Mouse (Mus musculus) heart, postnatal 25 days (tissue): ENCODE results near the gene Mrps15. TPM values are rescaled to one million over a fixed set of nuclear protein-coding genes. Genes with fewer than 3 reads are reported as not detected.

Experiments
- DNase-seq: peaks from one replicate; pipeline ENCODE4 v3.0.0; 2022; ENCODE audit warnings: low spot score
- intact Hi-C: fragments of 180-260 bp; cut with DNase I; formaldehyde crosslinking; loops from one replicate; pipeline ENCODE4 v1.15.1; 2025
- total RNA-seq, 2 experiments: library from RNA; stranded (reverse); gene quantifications; 2 replicates each; pipeline ENCODE4 v1.2.3; 2021

Mrps15 gene
- 10 to 100 TPM; 81.2 to 83.1 TPM for total RNA-seq

- peak; percentile 74 for DNase-seq
- intact Hi-C loops: no loop called here
These were observed at the start of gene Mrps15 for GRCm38 (mm10) chr4:126046851-126047585. Gene Mrps15, plus strand, starts transcription at chr4:126046925.

DNA sequence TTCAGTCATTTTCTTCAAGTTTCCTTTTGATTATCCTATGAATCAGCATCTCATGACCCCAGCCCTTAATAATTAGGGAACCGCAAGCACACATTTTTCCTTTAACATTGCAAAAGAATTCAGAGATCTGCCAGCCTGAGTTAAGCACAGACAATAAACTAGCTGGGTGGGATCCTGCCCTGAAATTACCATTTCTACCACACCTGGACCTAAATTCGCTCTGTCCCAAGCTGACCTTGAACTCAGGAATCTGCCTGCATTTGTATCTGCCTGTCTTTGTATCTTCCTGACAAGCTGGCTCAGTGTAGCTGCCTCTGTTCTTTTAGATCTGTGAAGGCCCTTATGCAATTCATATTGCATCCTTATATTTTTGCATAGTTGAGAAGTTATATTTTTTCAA is 48.9 kb upstream of the Mrps15 start:
- intact Hi-C loops: no loop called here
- no peak for DNase-seq

- intact Hi-C loops: no loop called here
- no peak for DNase-seq
These were observed 45.2 kb upstream of the Mrps15 start for GRCm38 (mm10) chr4:126001311-126002199.

DNA sequence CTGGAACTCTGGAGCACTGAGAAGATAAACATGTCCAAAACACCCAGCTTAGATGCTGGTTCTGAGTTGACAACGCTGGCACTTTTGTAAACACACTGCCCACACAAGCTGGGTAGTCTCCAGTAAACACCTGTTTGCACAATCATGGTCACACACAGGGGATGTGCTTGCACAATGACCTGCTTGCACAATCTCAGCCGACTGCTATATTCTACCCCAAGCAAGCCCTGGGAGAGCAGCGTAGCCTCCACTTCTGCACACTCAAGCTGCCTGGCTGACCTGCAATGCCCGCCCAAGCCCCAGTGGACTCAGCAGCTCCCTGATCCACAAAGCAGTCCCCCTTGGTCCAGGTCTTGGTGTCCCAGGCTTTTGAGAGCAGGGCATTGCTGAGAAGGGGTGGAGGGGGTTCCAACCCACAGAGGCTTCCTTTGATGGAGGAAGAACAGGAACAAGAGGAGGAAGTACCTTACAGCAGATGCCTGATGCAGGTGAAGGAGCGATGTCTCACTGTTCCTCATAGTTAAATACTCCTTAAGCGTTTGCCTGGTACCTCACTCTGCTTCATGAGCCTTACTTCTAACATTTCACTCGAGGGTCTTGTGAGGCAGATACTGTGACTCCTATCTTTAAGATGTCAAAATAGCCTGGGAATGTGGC is 28.9 kb upstream of the Mrps15 start:
- no peak for DNase-seq
- intact Hi-C loops: no loop called here

GRCm38 (mm10) chr4:126018966-126019538 is 27.7 kb upstream of the Mrps15 start:
- no peak for DNase-seq
- intact Hi-C loops: no loop called here

GRCm38 (mm10) chr4:126024303-126024900 is 22.3 kb upstream of the Mrps15 start, which contains the start of gene Csf3r:
Gene Csf3r, plus strand, starts transcription at chr4:126024550.
- no peak for DNase-seq
- intact Hi-C loops: no loop called here

- intact Hi-C loops: no loop called here
- DNase-seq: no peak
These were observed 20.9 kb upstream of the Mrps15 start for GRCm38 (mm10) chr4:126025801-126026200.

DNA sequence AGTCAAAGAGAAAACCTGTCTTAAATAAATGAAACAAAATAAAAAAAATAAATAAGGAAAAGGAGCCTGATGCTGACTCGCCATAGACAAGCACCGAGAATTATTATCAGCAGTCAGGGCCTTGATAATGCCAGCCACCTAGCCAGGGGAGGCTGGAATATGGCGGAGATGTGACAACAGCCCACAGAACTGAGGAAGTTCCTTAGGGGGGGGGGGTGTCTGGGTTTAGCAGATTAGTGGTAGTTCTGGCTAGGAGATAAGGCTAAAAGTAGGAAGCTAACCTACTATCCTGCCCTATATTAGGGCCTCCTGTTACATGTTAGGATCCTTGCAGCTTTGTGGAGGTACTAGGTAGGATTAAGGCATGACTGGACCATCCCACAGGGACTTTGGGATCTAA is 18.7 kb upstream of the Mrps15 start:
- intact Hi-C loops: no loop called here
- DNase-seq: no peak

DNA sequence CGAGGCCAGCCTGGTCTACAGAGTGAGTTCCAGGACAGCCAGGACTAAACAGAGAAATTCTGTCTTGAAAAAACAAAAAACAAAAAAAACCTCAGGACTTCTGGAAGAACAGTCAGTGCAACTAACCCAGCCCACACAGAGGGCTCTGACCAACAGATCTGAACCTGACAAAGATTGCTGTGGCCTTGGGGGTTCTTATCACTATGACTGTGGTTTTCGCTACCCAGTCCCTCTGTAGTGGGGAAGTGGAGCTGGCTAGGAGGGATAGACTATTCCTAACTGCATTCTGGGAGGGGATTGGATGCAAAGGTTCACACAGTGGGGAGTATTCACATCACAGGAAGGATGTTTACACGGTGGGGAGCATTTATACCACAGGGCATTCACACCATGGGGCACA is 17.7 kb upstream of the Mrps15 start:
- DNase-seq: no peak
- intact Hi-C loops: no loop called here

- intact Hi-C loops: no loop called here
- DNase-seq: no peak
These were observed 16.0 kb upstream of the Mrps15 start for GRCm38 (mm10) chr4:126030705-126031104.

- no peak for DNase-seq
- intact Hi-C loops: no loop called here
These were observed 11.3 kb upstream of the Mrps15 start for GRCm38 (mm10) chr4:126035413-126035812.

- intact Hi-C loops: no loop called here
- DNase-seq: no peak
These were observed 4.9 kb downstream of the Mrps15 start for GRCm38 (mm10) chr4:126051617-126052016.

DNA sequence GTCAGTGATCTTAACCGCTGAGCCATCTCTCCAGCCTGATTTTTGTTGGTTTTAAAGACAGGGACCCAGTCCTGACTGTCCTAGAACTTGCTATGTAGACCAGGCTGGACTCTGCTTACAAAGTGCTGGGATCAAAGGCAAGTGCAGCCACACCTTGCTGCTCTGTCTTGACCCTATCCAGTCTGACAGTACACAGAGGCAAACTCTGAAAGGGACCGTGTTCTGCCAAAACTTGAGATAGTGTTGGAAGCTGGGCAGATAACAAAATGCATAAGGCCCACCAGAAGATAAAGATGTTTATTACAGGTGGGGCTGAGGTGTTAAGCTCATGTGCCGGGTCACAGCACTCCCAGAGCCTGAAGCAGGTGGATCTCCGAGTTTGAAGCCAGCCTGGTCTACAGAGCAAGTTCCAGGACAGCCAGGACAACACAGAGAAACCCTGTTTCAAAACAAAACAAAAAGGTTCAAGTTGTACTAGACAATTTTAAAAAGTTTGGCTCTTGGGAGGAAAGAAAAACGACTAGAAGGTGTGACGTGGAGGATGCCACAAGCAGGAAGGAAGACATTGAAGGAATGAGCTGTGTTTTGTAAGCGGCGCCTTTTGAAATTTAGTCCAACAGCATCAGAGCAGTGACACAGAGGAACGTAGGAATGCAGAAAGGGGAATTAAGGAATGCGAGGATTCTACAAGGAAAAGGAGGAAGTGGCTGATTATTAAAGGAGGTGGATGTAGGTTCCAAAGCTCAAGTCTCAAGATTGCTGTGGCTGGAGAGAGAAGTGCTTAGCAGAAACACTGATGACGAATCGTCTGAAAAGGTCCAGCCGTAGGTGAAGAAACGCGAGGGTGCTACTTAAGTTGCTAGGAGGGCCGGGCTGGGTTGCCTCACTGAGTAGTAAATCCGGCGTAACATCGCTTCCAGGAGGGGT is 10.7 kb downstream of the Mrps15 start:
- no peak for DNase-seq
- intact Hi-C loops: no loop called here

DNA sequence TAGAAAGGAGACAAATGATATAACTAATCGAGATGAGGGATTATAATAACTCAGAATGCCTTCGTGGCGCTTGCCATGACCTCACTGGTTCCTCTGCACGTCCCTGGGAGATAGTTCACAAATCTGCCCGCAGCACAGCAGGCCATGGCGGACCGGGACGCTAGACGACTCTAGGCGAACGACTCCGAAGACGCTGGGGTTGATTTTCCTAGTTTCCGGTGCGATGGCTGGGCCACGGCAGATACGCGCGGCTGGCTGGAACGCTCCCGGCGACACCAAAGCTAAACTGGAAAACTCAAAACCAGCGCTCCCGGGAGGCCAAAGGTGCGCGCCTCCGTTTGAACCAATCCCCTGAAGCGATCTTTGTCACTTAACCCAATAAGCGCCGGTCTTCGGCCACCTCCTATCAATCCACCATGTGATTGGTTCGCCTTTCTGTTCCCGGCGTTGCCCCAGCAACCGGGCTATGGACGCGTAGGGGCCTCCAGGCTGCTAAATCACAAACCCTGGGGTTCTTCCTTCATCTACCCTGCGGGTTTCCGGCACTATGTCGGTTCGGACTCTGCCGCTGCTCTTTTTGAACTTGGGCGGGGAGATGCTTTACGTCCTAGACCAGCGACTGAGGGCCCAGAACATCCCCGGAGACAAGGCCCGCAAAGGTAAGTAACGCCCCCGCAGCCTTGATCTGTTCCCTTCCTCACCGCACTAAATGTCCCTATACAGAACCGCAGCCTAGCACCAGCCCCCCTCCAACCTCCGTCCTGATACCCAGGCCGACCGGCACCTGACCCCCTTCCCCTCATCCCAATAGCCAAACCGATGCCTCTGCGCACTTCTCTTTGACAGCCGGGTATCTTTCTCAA is 11.6 kb downstream of the Mrps15 start, which contains the start of gene Oscp1:
Gene Oscp1 (plus strand): TSS at position 432 of the 863 bp plus-strand sequence.
- intact Hi-C loops: no loop called here
- DNase-seq: peak; percentile 84

DNA sequence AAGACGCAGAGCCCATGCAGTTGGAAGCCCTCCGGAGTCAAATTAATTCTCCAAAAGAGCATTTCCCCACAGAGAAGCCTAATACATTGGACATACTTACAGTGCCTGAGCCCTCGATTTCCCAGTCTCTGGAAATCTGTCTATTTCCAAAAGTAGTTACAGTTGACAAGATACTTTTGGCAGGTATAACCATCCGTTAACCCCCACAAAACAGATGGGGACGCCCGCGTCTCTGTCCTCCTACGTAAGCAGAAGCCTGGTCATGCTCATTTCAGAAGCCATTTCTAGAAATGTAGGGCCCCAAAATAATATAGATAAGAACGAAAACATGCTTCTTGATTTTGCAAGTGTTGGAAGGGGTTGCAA is 12.3 kb downstream of the Mrps15 start:
- no peak for DNase-seq
- intact Hi-C loops: no loop called here

- intact Hi-C loops: no loop called here
- DNase-seq: no peak
These were observed 16.1 kb downstream of the Mrps15 start for GRCm38 (mm10) chr4:126062856-126063255.

GRCm38 (mm10) chr4:126065241-126065640 is 18.5 kb downstream of the Mrps15 start:
- DNase-seq: no peak
- intact Hi-C loops: no loop called here
